Mouse (Mus musculus): ENCODE measurements at regions not wholly inside any gene's neighbourhood (a gene's known extent, or its start where the extent isn't known, plus 50 kb on each side); places are given as distances from the start of the nearest gene placed in this dataset.

GRCm38 (mm10) chr12:77143521-77143920, 94.4 kb upstream of the Fut8 start:
- Histone ChIP-seq H3K4me3 (ENCODE audit: low read depth, low read length) (no peak overlapping the region), H3K9ac (replicated peaks; ENCODE audit: low read depth) (no peak overlapping the region), H3K27me3 (replicated peaks; ENCODE audit: insufficient read depth, low read length) (no peaks in the 10 kb centered on the region), H3K4me2 (replicated peaks; ENCODE audit: low read depth, low read length) (no peak overlapping the region), H3K9me3 (ENCODE audit: low read length) (no peaks in the 10 kb centered on the region), H3K36me3 (ENCODE audit: insufficient read depth, low read length) (no peaks in the 10 kb centered on the region), H3K27ac (ENCODE audit: low read length) (no peak overlapping the region), H3K4me1 (ENCODE audit: insufficient read depth, low read depth, low read length) (no peaks in the 10 kb centered on the region)
- TF ChIP-seq EP300 (IDR thresholded peaks at IDR 0.05) (peak; percentile 60), CTCF (IDR thresholded peaks at IDR 0.05) (no peak)
- ATAC-seq (peak; percentile 89), DNase-seq (ENCODE audit: low spot score) (peak; percentile 57)
- 39% methylated on average over 6 of the region's 6 CpGs for WGBS

DNA sequence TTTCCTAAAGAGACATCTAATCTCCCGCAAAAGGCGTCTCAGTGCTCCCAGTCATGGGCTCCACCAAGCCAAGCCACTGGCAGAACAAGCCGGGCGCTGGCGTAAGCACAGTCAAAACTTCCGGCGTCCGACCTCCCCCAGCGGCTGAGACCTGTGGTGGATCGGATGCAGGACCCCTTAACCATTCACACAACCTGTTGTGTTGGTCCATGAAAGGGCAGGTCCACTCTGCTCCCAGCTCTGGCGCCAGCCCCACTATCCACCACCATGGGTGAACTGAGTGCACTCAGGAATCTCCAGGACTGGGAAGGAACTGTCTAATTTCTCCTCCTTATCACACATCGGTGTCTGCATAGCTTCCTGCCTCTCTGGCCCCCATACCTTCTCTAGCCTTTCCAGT, 94.8 kb upstream of the Fut8 start:
- Histone ChIP-seq H3K4me2 (replicated peaks; ENCODE audit: low read depth, low read length) (no peak overlapping the region), H3K9me3 (ENCODE audit: low read length) (no peaks in the 10 kb centered on the region), H3K27me3 (replicated peaks; ENCODE audit: insufficient read depth, low read length) (no peaks in the 10 kb centered on the region), H3K4me1 (ENCODE audit: insufficient read depth, low read depth, low read length) (no peaks in the 10 kb centered on the region), H3K4me3 (ENCODE audit: low read depth, low read length) (no peak overlapping the region), H3K36me3 (ENCODE audit: insufficient read depth, low read length) (no peaks in the 10 kb centered on the region), H3K27ac (ENCODE audit: low read length) (no peak overlapping the region), H3K9ac (replicated peaks; ENCODE audit: low read depth) (no peak overlapping the region)
- no peak for TF ChIP-seq CTCF (IDR thresholded peaks at IDR 0.05)
- 81% methylated on average over 12 of the region's 12 CpGs for WGBS
- ATAC-seq (no peak), DNase-seq (ENCODE audit: low spot score) (no peak)

DNA sequence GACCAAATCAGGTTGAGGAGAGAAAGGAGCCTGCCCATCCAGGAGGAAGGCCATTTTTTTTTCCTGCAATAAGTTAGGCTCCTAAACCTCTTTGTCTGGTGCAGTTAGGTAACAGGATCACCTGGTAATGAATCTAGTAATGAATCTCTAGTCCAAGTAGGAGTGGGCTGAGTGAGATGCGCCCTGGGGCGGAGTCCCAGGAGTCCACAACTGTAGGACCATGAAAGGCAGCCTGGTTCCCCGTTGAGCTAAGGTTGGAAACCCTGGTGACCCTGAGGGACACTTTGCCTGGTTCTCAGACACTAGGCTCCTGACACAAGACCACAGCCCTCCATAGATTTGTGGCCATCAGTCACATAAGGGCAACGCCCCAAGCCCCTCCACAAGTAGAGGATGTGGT, 95.7 kb upstream of the Fut8 start:
- no peak for DNase-seq (ENCODE audit: low spot score)
- Histone ChIP-seq H3K4me2 (replicated peaks; ENCODE audit: low read depth, low read length) (no peak overlapping the region), H3K27me3 (replicated peaks; ENCODE audit: insufficient read depth, low read length) (no peaks in the 10 kb centered on the region), H3K4me1 (ENCODE audit: insufficient read depth, low read depth, low read length) (no peaks in the 10 kb centered on the region), H3K9ac (replicated peaks; ENCODE audit: low read depth) (no peak overlapping the region), H3K36me3 (ENCODE audit: insufficient read depth, low read length) (no peaks in the 10 kb centered on the region), H3K4me3 (ENCODE audit: low read depth, low read length) (no peak overlapping the region), H3K27ac (ENCODE audit: low read length) (no peak overlapping the region), H3K9me3 (ENCODE audit: low read length) (no peaks in the 10 kb centered on the region)
- ATAC-seq = no peak
- TF ChIP-seq CTCF (IDR thresholded peaks at IDR 0.05) (no peak), EP300 (IDR thresholded peaks at IDR 0.05) (no peak)
- 90% methylated on average over 4 of the region's 4 CpGs for WGBS

- no peak for DNase-seq (ENCODE audit: low spot score)
- Histone ChIP-seq H3K4me3 (ENCODE audit: low read depth, low read length) (no peak overlapping the region), H3K27me3 (replicated peaks; ENCODE audit: insufficient read depth, low read length) (no peaks in the 10 kb centered on the region), H3K36me3 (ENCODE audit: insufficient read depth, low read length) (no peaks in the 10 kb centered on the region), H3K9me3 (ENCODE audit: low read length) (no peaks in the 10 kb centered on the region), H3K27ac (ENCODE audit: low read length) (no peak overlapping the region), H3K9ac (replicated peaks; ENCODE audit: low read depth) (no peak overlapping the region), H3K4me1 (ENCODE audit: insufficient read depth, low read depth, low read length) (no peaks in the 10 kb centered on the region), H3K4me2 (replicated peaks; ENCODE audit: low read depth, low read length) (no peak overlapping the region)
- WGBS = 64% methylated on average over 8 of the region's 8 CpGs
- no peak for TF ChIP-seq EP300 (IDR thresholded peaks at IDR 0.05)
- no peak for TF ChIP-seq CTCF (IDR thresholded peaks at IDR 0.05)
- no peak for ATAC-seq
These were observed 96.4 kb upstream of the Fut8 start for GRCm38 (mm10) chr12:77141260-77142201.

DNA sequence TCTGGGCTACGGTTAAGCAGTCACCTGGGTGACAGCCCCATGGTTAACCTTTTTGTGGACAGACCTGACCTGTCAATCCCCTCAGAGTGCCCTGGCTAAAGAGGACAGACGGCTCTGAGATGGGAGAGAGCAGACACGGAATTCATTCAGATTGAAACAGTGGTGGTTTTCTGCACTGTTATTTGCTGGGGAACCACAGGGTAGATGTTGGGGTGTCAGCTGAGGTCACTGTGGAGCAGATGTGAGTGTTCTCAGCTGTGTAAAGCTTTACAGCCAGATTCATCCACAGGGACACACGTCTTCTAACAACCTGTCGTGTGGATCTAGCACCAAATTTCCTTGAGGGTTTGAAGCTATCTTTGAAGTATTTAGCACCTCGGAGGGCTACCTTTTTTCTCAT, 97.3 kb upstream of the Fut8 start:
- WGBS = 53% methylated on average over 6 of the region's 6 CpGs
- Histone ChIP-seq H3K27me3 (replicated peaks; ENCODE audit: insufficient read depth, low read length) (no peaks in the 10 kb centered on the region), H3K4me1 (ENCODE audit: insufficient read depth, low read depth, low read length) (no peaks in the 10 kb centered on the region), H3K9me3 (ENCODE audit: low read length) (no peaks in the 10 kb centered on the region), H3K9ac (replicated peaks; ENCODE audit: low read depth) (no peak overlapping the region), H3K4me2 (replicated peaks; ENCODE audit: low read depth, low read length) (no peak overlapping the region), H3K27ac (ENCODE audit: low read length) (no peak overlapping the region), H3K4me3 (ENCODE audit: low read depth, low read length) (no peak overlapping the region), H3K36me3 (ENCODE audit: insufficient read depth, low read length) (no peaks in the 10 kb centered on the region)
- ATAC-seq = no peak
- DNase-seq (ENCODE audit: low spot score) = no peak
- no peak for TF ChIP-seq CTCF (IDR thresholded peaks at IDR 0.05)
- no peak for TF ChIP-seq EP300 (IDR thresholded peaks at IDR 0.05)

- DNase-seq (ENCODE audit: low spot score) = no peak
- ATAC-seq = no peak
- no peaks in the 10 kb centered on the region for H3K9me3 ChIP-seq (ENCODE audit: low read length)
- no peak overlapping the region for H3K27ac ChIP-seq (ENCODE audit: low read length)
- H3K4me2 ChIP-seq (replicated peaks; ENCODE audit: low read depth, low read length) = no peak overlapping the region
- TF ChIP-seq EP300 (IDR thresholded peaks at IDR 0.05) (no peak), CTCF (IDR thresholded peaks at IDR 0.05) (no peak)
- H3K4me1 ChIP-seq (ENCODE audit: insufficient read depth, low read depth, low read length) = no peaks in the 10 kb centered on the region
- WGBS = 68% methylated on average over 5 of the region's 5 CpGs
- H3K27me3 ChIP-seq (replicated peaks; ENCODE audit: insufficient read depth, low read length) = no peaks in the 10 kb centered on the region
- no peak overlapping the region for H3K4me3 ChIP-seq (ENCODE audit: low read depth, low read length)
- H3K9ac ChIP-seq (replicated peaks; ENCODE audit: low read depth) = no peak overlapping the region
- H3K36me3 ChIP-seq (ENCODE audit: insufficient read depth, low read length) = no peaks in the 10 kb centered on the region
These were observed 97.8 kb upstream of the Fut8 start for GRCm38 (mm10) chr12:77140141-77140540.
